Mouse (Mus musculus): ENCODE measurements at regions not wholly inside any gene's neighbourhood (a gene's known extent, or its start where the extent isn't known, plus 50 kb on each side); places are given as distances from the start of the nearest gene placed in this dataset.
A peak's percentile ranks its signal among the peaks of the same experiment; 100 is the strongest.

DNA sequence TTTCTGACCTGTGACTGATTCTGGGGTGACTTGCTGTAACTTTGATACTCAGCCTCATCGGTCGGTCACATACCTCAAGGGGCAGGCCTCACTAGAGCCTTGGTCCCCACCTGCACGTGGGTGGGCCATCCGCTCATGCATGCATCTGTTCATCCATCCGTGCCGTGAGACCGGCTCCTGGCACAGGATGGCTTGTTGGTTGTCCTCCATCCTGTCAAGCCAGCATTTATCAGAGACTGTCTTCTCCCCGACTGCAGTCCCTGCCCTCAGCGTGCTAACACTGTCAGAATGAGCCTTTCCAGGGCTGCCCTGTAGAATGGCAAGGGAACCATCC, 146.2 kb upstream of the Rybp start:
- no peaks in the 10 kb centered on the region for H3K9me3 ChIP-seq (ENCODE audit: low read length)
- WGBS (ENCODE audit: insufficient replicate concordance) = 72% methylated on average over 9 of the region's 9 CpGs
- no peak overlapping the region for H3K4me3 ChIP-seq (ENCODE audit: low read depth, low read length)
- no peak overlapping the region for H3K4me2 ChIP-seq (ENCODE audit: low read depth, low read length)
- no peaks in the 10 kb centered on the region for H3K27me3 ChIP-seq (ENCODE audit: insufficient read depth, low read length)
- no peak overlapping the region for H3K9ac ChIP-seq (replicated peaks)
- no peak for ATAC-seq
- peaks cover 25% of the 10 kb centered on the region for H3K4me1 ChIP-seq (ENCODE audit: insufficient read depth)
- no peaks in the 10 kb centered on the region for H3K36me3 ChIP-seq (replicated peaks; ENCODE audit: insufficient read depth, low read length)
- no peak for DNase-seq
- TF ChIP-seq EP300 (IDR thresholded peaks at IDR 0.05; ENCODE audit: low read depth) (no peak), CTCF (IDR thresholded peaks at IDR 0.05; ENCODE audit: low read depth) (no peak)
- H3K27ac ChIP-seq (ENCODE audit: low read depth) = no peak overlapping the region

DNA sequence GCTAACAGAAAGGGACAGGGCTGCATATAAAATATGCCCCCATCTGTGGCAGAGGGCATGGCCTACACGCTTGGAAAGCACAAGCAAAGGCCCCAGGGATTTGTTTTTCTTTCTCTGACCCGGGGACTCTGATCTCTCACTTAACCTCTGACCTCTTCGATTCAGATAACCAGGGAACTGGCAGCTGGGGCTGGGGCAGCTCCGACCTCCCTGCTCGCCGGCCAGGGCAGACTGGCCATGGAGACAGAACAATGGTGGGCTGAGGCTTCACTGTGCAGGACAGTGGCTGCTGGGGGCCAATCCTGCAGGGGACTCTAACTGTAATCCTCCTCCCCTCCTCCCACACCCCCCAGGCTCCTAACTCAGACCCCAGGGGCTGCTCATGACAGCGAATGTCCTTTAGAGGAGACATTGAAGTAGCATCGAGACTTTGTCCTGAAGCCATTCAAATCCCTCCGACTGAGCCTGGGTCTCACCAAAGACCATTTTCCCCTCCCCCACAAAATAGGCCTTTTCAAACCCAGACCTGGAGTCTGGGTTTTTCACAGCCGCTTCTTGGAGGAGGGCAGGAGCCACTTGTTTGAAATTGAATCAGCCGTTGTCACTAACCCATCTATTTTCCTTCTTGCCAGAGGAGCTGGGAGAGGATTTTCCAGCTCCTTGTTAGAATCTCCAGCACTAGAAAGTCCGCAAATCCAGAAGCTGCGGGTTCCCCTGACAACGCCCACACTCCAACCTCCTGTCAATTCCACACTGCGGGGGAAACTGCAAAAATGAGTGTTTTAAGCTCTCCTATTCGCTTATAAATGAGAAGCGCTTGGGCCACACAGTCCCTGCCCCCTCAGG, 145.6 kb upstream of the Rybp start:
- H3K27ac ChIP-seq (ENCODE audit: low read depth) = no peak overlapping the region
- H3K4me2 ChIP-seq (ENCODE audit: low read depth, low read length) = no peak overlapping the region
- no peaks in the 10 kb centered on the region for H3K36me3 ChIP-seq (replicated peaks; ENCODE audit: insufficient read depth, low read length)
- H3K9ac ChIP-seq (replicated peaks) = no peak overlapping the region
- peak; percentile 63 for ATAC-seq
- H3K4me3 ChIP-seq (ENCODE audit: low read depth, low read length) = no peak overlapping the region
- H3K27me3 ChIP-seq (ENCODE audit: insufficient read depth, low read length) = no peaks in the 10 kb centered on the region
- 54% methylated on average over 17 of the region's 17 CpGs for WGBS (ENCODE audit: insufficient replicate concordance)
- H3K9me3 ChIP-seq (ENCODE audit: low read length) = no peaks in the 10 kb centered on the region
- no peak for DNase-seq
- H3K4me1 ChIP-seq (ENCODE audit: insufficient read depth) = peaks cover 21% of the 10 kb centered on the region
- TF ChIP-seq EP300 (IDR thresholded peaks at IDR 0.05; ENCODE audit: low read depth) = no peak
- no peak for TF ChIP-seq CTCF (IDR thresholded peaks at IDR 0.05; ENCODE audit: low read depth)

DNA sequence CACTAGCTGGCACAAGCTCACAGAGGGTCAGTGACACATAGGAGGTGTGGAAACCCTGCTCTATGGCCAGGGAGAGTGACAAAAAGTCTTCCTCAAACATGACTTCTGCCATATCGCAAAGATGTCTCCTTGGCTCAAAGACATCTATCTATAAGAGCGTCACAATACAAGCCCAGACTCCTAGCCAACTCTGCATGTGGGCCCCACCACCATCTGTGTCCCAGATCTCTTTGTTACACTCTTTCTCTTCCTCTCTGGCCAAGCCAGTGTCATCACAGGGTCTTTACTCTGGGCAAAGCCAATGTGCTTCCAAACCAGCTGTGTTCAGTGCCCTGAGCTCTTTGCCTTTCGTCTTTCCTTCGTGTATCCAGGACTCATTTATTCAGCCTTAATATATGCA, 143.0 kb upstream of the Rybp start:
- Histone ChIP-seq H3K9me3 (ENCODE audit: low read length) (no peaks in the 10 kb centered on the region), H3K27ac (ENCODE audit: low read depth) (no peak overlapping the region), H3K4me2 (ENCODE audit: low read depth, low read length) (no peak overlapping the region), H3K4me1 (ENCODE audit: insufficient read depth) (peaks cover 21% of the 10 kb centered on the region), H3K27me3 (ENCODE audit: insufficient read depth, low read length) (no peaks in the 10 kb centered on the region), H3K9ac (replicated peaks) (no peak overlapping the region), H3K4me3 (ENCODE audit: low read depth, low read length) (no peak overlapping the region), H3K36me3 (replicated peaks; ENCODE audit: insufficient read depth, low read length) (no peaks in the 10 kb centered on the region)
- 87% methylated on average over 4 of the region's 4 CpGs for WGBS (ENCODE audit: insufficient replicate concordance)
- ATAC-seq = no peak
- DNase-seq = no peak
- TF ChIP-seq CTCF (IDR thresholded peaks at IDR 0.05; ENCODE audit: low read depth) (no peak), EP300 (IDR thresholded peaks at IDR 0.05; ENCODE audit: low read depth) (no peak)

DNA sequence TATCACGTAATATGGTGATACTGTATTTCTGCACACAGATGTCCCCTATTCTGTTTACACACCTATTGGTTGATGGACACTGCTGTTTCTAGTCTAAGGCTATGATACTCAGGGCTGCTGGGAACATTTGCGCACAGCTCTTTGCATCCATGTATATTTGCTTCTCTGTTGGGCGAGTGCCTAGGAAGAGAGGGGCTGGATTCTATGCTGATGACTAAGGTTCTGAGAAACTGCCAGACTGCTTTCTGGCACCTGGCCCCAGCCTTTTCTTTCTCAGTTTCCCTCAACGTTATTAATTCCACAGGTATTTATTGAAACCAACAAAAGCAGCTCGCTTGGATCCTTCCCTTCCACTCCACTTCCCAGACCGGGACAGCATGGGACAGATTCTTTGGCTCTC, 142.2 kb upstream of the Rybp start:
- no peaks in the 10 kb centered on the region for H3K9me3 ChIP-seq (ENCODE audit: low read length)
- H3K4me3 ChIP-seq (ENCODE audit: low read depth, low read length) = no peak overlapping the region
- no peaks in the 10 kb centered on the region for H3K36me3 ChIP-seq (replicated peaks; ENCODE audit: insufficient read depth, low read length)
- no peak overlapping the region for H3K27ac ChIP-seq (ENCODE audit: low read depth)
- no peaks in the 10 kb centered on the region for H3K27me3 ChIP-seq (ENCODE audit: insufficient read depth, low read length)
- H3K4me1 ChIP-seq (ENCODE audit: insufficient read depth) = peaks cover 21% of the 10 kb centered on the region
- DNase-seq (no peak), ATAC-seq (no peak)
- 79% methylated on average over 6 of the region's 6 CpGs for WGBS (ENCODE audit: insufficient replicate concordance)
- no peak overlapping the region for H3K4me2 ChIP-seq (ENCODE audit: low read depth, low read length)
- no peak overlapping the region for H3K9ac ChIP-seq (replicated peaks)
- TF ChIP-seq EP300 (IDR thresholded peaks at IDR 0.05; ENCODE audit: low read depth) = no peak
- no peak for TF ChIP-seq CTCF (IDR thresholded peaks at IDR 0.05; ENCODE audit: low read depth)

DNA sequence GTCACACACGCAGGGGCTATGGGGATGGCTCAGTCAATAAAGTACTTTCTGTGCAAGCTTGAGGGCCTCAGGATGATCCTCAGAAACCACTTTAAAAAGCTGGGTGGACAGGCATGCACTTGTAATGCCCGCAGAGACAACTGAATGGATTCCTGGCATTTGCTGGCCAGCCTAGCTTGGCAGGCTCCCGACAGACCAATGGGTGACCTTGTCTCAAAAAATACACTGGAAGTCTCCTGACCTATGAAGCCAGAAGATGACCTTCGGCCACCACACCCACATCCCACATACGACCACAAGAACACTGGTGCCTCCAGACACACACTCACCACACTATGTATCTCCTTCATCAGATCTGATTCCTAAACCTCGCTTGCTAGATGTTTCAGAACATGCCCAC, 141.5 kb upstream of the Rybp start:
- Histone ChIP-seq H3K4me1 (ENCODE audit: insufficient read depth) (peaks cover 21% of the 10 kb centered on the region), H3K4me3 (ENCODE audit: low read depth, low read length) (no peak overlapping the region), H3K4me2 (ENCODE audit: low read depth, low read length) (no peak overlapping the region), H3K27me3 (ENCODE audit: insufficient read depth, low read length) (no peaks in the 10 kb centered on the region), H3K27ac (ENCODE audit: low read depth) (no peak overlapping the region), H3K9me3 (ENCODE audit: low read length) (no peaks in the 10 kb centered on the region), H3K9ac (replicated peaks) (no peak overlapping the region), H3K36me3 (replicated peaks; ENCODE audit: insufficient read depth, low read length) (no peaks in the 10 kb centered on the region)
- no peak for DNase-seq
- no peak for ATAC-seq
- TF ChIP-seq CTCF (IDR thresholded peaks at IDR 0.05; ENCODE audit: low read depth) (no peak), EP300 (IDR thresholded peaks at IDR 0.05; ENCODE audit: low read depth) (no peak)
- 63% methylated on average over 6 of the region's 6 CpGs for WGBS (ENCODE audit: insufficient replicate concordance)

DNA sequence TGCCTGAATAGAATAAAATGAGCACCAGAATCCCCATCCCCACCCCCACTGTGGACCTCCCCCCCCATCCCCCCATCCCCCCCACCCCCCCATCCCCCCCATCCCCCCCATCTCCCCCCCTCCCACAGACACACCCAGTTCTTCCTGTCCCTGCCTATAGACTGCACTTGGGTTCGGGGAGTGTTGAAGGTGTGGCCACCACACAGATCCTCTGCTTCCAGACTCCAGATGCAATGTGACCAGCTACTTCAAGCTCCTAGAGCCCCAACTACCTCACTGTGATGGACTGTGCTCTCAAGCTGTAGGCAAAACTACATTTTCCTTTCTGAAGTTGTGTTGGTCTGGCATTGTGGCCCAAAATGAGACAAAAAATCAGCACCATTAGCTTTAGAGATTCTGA, 138.3 kb upstream of the Rybp start:
- H3K4me3 ChIP-seq (ENCODE audit: low read depth, low read length) = no peak overlapping the region
- no peak for TF ChIP-seq EP300 (IDR thresholded peaks at IDR 0.05; ENCODE audit: low read depth)
- TF ChIP-seq CTCF (IDR thresholded peaks at IDR 0.05; ENCODE audit: low read depth) = no peak
- H3K27ac ChIP-seq (ENCODE audit: low read depth) = no peak overlapping the region
- no peak overlapping the region for H3K9ac ChIP-seq (replicated peaks)
- H3K4me2 ChIP-seq (ENCODE audit: low read depth, low read length) = no peak overlapping the region
- no peaks in the 10 kb centered on the region for H3K27me3 ChIP-seq (ENCODE audit: insufficient read depth, low read length)
- peaks cover 7% of the 10 kb centered on the region; the same call in 1 of the 2 replicates for H3K4me1 ChIP-seq (ENCODE audit: insufficient read depth)
- 42% methylated on average over 1 of the region's 1 CpGs for WGBS (ENCODE audit: insufficient replicate concordance)
- no peaks in the 10 kb centered on the region for H3K36me3 ChIP-seq (replicated peaks; ENCODE audit: insufficient read depth, low read length)
- DNase-seq = no peak
- H3K9me3 ChIP-seq (ENCODE audit: low read length) = no peaks in the 10 kb centered on the region
- ATAC-seq = no peak

All from liver, postnatal 0 days (tissue).